Mouse (Mus musculus) embryonic stem cell, embryonic (primary cell): ENCODE measurements at regions not wholly inside any gene's neighbourhood (a gene's known extent, or its start where the extent isn't known, plus 50 kb on each side); places are given as distances from the start of the nearest gene placed in this dataset.

ENCODE experiments used
- CTCF ChIA-PET, 4 experiments: fragments of 300-600 bp in 2 of 4; fragments of 350-600 bp in 2 of 4; sonication (Branson Sonifier 250); formaldehyde crosslinking; loops; one replicate each; lab custom pipeline; 2022; ENCODE audit warnings: inconsistent platforms in 2 of 4; lab: Charles Lee
- POLR2A ChIA-PET, 4 experiments: fragments of 300-600 bp in 2 of 4; fragments of 350-600 bp in 2 of 4; sonication (Branson Sonifier 250); formaldehyde crosslinking; loops; one replicate each; lab custom pipeline; 2022; ENCODE audit warnings: antibody characterized with exemption in 4 of 4, inconsistent platforms in 1 of 4; lab: Charles Lee

GRCm38 (mm10) chr9:96419151-96419550, 54.9 kb upstream of the Atp1b3 start:
- CTCF ChIA-PET, result no interaction called here
- POLR2A ChIA-PET, result no interaction called here

- CTCF ChIA-PET, result interaction anchor here in 2 of 4 experiments (0.6 to 0.8 kb wide), 3 partner anchors 42 to 254 kb away, joined by 4 to 5 read pairs (median 5); no protein-coding TSS in a partner anchor
- POLR2A ChIA-PET, result interaction anchor here in 3 of 4 experiments (0.5 to 1.8 kb wide), 16 partner anchors 9 to 296 kb away, joined by 3 to 10 read pairs (median 4); partner anchors contain the start of gene Gk5 (in 1 of the 3)
Measured at GRCm38 (mm10) chr9:96415873-96416570, 51.8 kb upstream of the Atp1b3 start.
